Mouse (Mus musculus): ENCODE measurements around the gene Aff4.

GRCm38 (mm10) chr11:53358504-53359155, 8.0 kb downstream of the Aff4 start:
- TF ChIP-seq POLR2AphosphoS2 (IDR thresholded peaks at IDR 0.05; ENCODE audit: low read depth, low read length) (no peak), CTCF (conservative IDR thresholded peaks at IDR 0.05 in 1 of 2, IDR thresholded peaks at IDR 0.05 in 1 of 2; ENCODE audit: low read depth in 2 of 2, low read length in 2 of 2) (no peak)
